Mouse (Mus musculus) CD8-positive naive resting alpha-beta T cell, adult 57 days (primary cell): ENCODE results near the gene Gm44. TPM values are rescaled to one million over a fixed set of nuclear protein-coding genes. Genes with fewer than 3 reads are reported as not detected.

ENCODE experiments used
- total RNA-seq: library from RNA; stranded (reverse); gene quantifications from one replicate; pipeline ENCODE4 v1.2.4, GENCODE M21; 2023

The Gm44 gene
- total RNA-seq = not detected

GRCm38 (mm10) chrX:90891842-90892241, at the start of gene Gm44:
TSS of gene Gm44 (plus strand) at chrX:90892142.

